Mouse (Mus musculus) embryonic facial prominence, embryonic 12.5 days (tissue): Measurements from ENCODE around the gene Cflar. TPM values are rescaled to one million over a fixed set of nuclear protein-coding genes. Genes with fewer than 3 reads are reported as not detected.
"Not testable (repeated sequence)": the region's sequence is repeated elsewhere in the genome, so short reads cannot be mapped to it uniquely, and the experiment has no call there.

ENCODE experiments used
- ATAC-seq: fragments of 200-750 bp; cut with Nextera tagmentation; 2 replicates; pipeline ENCODE4 v1.8.0; 2017; ENCODE audit not compliant: insufficient number of reproducible peaks, insufficient read depth, low FRiP score, low TSS enrichment
- H3K27ac ChIP-seq: fragments of 300-500 bp; sonication (generic); 2 replicates; pipeline ENCODE4 v1.5.1; 2016; ENCODE audit warnings: mild to moderate bottlenecking
- H3K27me3 ChIP-seq: fragments of 300-500 bp; sonication (generic); 2 replicates; pipeline ENCODE4 v1.6.1; 2016; ENCODE audit warnings: mild to moderate bottlenecking, moderate library complexity
- H3K36me3 ChIP-seq: fragments of 300-500 bp; sonication (generic); 2 replicates; pipeline ENCODE4 v1.6.1; 2016; ENCODE audit warnings: mild to moderate bottlenecking
- H3K4me1 ChIP-seq: fragments of 300-500 bp; sonication (generic); 2 replicates; pipeline ENCODE4 v1.6.1; 2016
- H3K4me2 ChIP-seq: fragments of 300-500 bp; sonication (generic); replicated peaks from 2 replicates; pipeline ENCODE4 v1.6.1; 2016; ENCODE audit warnings: mild to moderate bottlenecking, moderate library complexity
- H3K4me3 ChIP-seq: fragments of 300-500 bp; sonication (generic); 2 replicates; pipeline ENCODE4 v1.5.1; 2016; ENCODE audit warnings: mild to moderate bottlenecking
- H3K9ac ChIP-seq: fragments of 300-500 bp; sonication (generic); 2 replicates; pipeline ENCODE4 v1.6.1; 2016; ENCODE audit warnings: mild to moderate bottlenecking, moderate library complexity
- H3K9me3 ChIP-seq: fragments of 300-500 bp; sonication (generic); 2 replicates; pipeline ENCODE4 v1.6.1; 2016; ENCODE audit warnings: mild to moderate bottlenecking, moderate library complexity
- WGBS: fragments of 180-500 bp; shearing (Covaris S2); methylation state at CpG from one replicate; pipeline ENCODE4 v1.1.7; 2016; 5-methylcytosine and 5-hydroxymethylcytosine counted together
- polyA plus RNA-seq: library from polyadenylated mRNA; unstranded; fragments of >200 nt; fragmentation: Nextera tagmentation; extraction: Ambion mirVana; gene quantifications from 2 replicates; pipeline ENCODE4 v1.2.1, GENCODE M21; 2016

Gene Cflar
- polyA plus RNA-seq, 1 experiment from 2014 or later = 34.9 TPM

DNA sequence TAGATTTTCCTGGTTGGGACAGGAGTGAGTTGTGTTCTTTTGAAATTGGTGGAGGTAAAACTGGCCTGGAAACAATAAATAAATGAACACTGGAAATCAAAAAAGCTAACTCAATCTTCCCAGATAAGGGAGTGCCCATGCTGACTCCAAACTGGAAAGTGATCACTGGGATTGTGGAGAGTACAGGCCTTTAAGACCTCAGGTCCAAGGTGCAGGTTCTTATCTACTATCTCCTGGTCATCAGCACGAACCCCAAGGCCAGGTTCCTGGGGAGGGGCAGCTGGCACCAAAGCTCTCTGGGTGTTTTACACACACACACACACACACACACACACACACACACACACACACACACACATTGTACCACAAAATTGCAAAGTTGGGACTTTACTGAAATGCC, 19.6 kb upstream of the Cflar start:
- H3K27ac ChIP-seq, H3K36me3 ChIP-seq, ATAC-seq, H3K4me1 ChIP-seq, H3K9me3 ChIP-seq, H3K4me2 ChIP-seq, H3K27me3 ChIP-seq, H3K9ac ChIP-seq, H3K4me3 ChIP-seq: not testable (repeated sequence)
- WGBS = 73% methylated on average over 1 of the region's 1 CpGs

DNA sequence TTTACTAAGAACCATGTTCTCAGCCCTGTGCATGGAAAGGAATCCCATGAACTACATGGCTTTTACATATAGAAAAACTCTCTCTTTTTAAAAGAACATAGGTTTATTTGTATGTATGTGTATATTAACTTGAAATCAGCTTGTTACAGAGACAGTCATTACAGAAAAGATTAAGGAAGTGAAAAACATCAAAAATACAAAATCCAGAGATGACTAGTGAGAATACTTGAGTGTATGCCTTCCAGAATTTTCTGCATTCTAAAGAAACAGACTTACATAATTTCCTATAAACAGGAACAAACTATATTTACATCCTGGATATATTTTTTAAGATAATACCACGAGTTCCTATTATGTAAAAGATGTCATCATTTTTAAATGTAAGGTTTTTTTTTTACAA, 17.6 kb upstream of the Cflar start:
- no peak overlapping the region for H3K9ac ChIP-seq
- no peak overlapping the region for H3K27ac ChIP-seq
- no peaks in the 10 kb centered on the region for H3K36me3 ChIP-seq
- no peaks in the 10 kb centered on the region for H3K27me3 ChIP-seq
- no peak for ATAC-seq
- no peak overlapping the region for H3K4me3 ChIP-seq
- no peaks in the 10 kb centered on the region for H3K4me1 ChIP-seq
- 67% methylated on average over 1 of the region's 1 CpGs for WGBS
- no peak overlapping the region for H3K4me2 ChIP-seq
- no peaks in the 10 kb centered on the region for H3K9me3 ChIP-seq

DNA sequence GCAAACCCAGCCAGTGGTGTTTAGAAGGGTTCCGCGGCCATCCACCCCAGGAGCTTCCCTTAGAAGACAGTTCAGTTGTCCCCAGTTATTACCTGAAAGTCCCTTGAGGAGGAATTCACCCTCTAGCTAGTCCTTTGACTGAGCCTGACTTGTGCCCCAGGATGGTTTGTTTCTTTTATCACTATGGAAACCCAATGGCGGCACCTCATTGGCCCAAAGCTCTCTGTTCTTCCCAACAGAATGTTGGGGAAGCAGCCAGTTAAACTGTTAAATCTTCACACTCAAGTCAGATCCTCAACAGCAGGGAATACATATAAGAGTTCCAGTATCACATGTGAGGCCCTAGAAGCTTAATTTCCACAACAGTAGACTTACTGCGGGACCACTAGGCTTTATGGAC, 15.5 kb upstream of the Cflar start, which contains the start of gene Als2cr12:
Gene Als2cr12, minus strand, starts transcription at position 180 of the 400 bp plus-strand sequence.
- WGBS = 87% methylated on average over 4 of the region's 4 CpGs
- H3K4me1 ChIP-seq, H3K9ac ChIP-seq, H3K4me3 ChIP-seq, H3K27ac ChIP-seq, H3K36me3 ChIP-seq, H3K4me2 ChIP-seq, H3K27me3 ChIP-seq, H3K9me3 ChIP-seq, ATAC-seq: not testable (repeated sequence)

DNA sequence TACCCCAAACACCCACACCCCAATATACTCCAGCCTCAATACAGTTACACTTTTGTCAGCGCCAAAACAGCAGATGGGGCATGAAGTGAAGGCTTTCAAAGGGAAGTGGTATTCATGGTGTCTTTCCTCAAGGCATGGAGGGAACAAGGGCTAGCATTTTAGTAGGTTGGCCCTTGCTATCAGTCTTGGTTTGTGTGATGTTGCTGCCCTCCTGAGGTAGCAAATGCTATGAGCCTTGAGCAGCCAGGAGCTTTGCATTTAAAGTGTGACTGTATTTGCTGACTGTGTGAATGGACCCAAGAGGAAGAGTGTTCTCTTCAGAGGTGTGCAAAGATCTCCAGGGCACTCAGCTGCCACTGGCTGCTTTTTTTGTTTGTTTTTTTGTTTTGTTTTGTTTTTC, 13.7 kb upstream of the Cflar start:
- ATAC-seq, H3K27me3 ChIP-seq, H3K4me2 ChIP-seq, H3K9ac ChIP-seq, H3K4me1 ChIP-seq, H3K4me3 ChIP-seq, H3K36me3 ChIP-seq, H3K27ac ChIP-seq, H3K9me3 ChIP-seq: not testable (repeated sequence)
- 55% methylated on average over 1 of the region's 1 CpGs for WGBS

DNA sequence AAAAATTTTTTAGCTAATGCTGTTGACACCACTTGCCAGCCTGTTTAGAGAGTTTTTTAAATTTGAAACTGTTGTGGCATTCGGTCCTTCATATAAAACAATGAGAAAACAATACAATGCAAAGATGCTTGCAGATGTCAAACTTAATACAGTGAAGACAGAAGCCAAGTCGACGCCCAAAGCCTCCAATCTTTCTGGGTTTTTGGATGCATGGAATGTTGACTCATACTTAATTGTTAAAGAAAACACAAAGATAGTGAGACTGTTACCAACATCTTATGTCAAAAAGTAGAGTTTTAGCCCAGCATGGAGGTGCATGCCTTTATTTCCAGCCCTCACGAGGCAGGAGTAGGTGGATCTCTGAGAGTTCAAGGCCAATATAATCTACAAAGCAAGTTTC, 12.5 kb upstream of the Cflar start:
- H3K4me3 ChIP-seq = no peak overlapping the region
- no peak for ATAC-seq
- no peaks in the 10 kb centered on the region for H3K36me3 ChIP-seq
- H3K9ac ChIP-seq = no peak overlapping the region
- H3K9me3 ChIP-seq = no peaks in the 10 kb centered on the region
- H3K4me2 ChIP-seq = no peak overlapping the region
- H3K4me1 ChIP-seq = no peaks in the 10 kb centered on the region
- no peak overlapping the region for H3K27ac ChIP-seq
- 84% methylated on average over 4 of the region's 4 CpGs for WGBS
- H3K27me3 ChIP-seq = no peaks in the 10 kb centered on the region

DNA sequence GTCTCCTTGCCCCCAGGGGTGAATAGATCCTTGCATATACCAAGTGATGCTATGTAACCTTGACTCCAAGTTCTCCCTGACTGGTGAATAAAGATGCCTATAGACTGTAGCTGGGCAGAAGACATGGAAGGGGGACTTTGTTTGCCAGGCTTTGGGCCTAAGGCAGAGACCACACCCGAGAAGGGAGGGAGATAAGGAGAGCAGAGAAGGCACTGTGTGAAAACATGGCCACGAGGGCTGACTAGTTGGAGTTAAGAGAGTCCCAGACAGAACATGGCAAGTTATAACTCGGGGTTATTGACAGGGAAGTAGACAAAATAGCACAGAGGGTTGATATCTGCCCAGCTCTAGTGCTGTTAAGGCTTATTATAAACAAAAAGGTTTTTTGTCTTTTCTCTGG, 11.3 kb upstream of the Cflar start:
- Histone ChIP-seq H3K9ac (no peak overlapping the region), H3K27me3 (no peaks in the 10 kb centered on the region), H3K9me3 (no peaks in the 10 kb centered on the region), H3K4me3 (no peak overlapping the region), H3K4me2 (no peak overlapping the region), H3K27ac (no peak overlapping the region), H3K36me3 (no peaks in the 10 kb centered on the region), H3K4me1 (no peaks in the 10 kb centered on the region)
- ATAC-seq = no peak
- WGBS = 69% methylated on average over 3 of the region's 3 CpGs

DNA sequence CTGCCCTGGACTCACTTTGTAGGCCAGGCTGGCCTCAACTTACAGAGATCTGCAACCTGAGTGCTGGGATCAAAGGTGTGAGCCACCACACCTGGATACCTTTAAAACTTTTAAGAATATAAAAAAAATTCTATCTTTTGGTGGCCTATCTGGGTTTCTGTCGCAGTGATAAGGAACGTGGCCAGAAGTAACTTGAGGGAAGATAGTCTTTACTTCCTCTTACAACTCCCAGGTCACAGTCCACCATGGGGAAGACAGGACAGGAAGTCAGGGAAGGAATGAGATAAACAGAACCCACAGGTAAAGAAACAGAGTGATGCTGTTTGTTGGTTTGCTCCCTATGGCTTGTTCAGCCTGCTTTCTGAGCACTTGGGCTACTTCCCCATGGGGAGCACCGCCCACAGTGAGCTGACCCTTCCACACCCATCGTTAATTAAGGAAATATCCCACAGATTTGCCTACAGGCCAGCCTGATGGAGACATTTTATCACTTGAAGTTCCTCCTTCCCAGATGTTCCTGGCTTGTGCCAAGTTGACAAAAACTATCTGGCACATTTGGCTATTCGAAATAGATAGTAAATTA, 10.6 kb upstream of the Cflar start:
- 79% methylated on average over 5 of the region's 5 CpGs for WGBS
- not testable (repeated sequence) for H3K4me3 ChIP-seq, ATAC-seq, H3K4me2 ChIP-seq, H3K9me3 ChIP-seq, H3K4me1 ChIP-seq, H3K9ac ChIP-seq, H3K27ac ChIP-seq, H3K27me3 ChIP-seq, H3K36me3 ChIP-seq

DNA sequence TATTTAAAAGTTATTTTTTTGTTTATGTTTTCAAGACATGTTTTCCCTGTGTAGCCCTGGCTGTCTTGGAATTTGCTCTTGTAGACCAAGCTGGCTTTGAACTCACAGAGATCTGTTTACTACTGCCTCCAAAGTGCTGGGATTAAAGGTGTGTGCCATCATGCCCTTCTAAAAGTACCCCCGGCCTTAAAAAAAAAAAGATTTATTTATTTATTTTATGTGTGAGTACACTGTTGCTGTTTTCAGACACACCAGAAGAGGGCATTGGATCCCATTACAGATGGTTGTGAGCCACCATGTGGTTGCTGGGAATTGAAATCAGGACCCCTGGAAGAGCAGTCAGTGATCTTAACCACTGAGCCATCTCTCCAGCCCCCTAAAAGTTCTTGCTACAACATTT, 1.3 kb upstream of the Cflar start:
- not testable (repeated sequence) for ATAC-seq, H3K4me3 ChIP-seq, H3K27me3 ChIP-seq, H3K4me2 ChIP-seq, H3K9me3 ChIP-seq, H3K36me3 ChIP-seq, H3K9ac ChIP-seq, H3K4me1 ChIP-seq, H3K27ac ChIP-seq
- WGBS = 91% methylated on average over 1 of the region's 1 CpGs

DNA sequence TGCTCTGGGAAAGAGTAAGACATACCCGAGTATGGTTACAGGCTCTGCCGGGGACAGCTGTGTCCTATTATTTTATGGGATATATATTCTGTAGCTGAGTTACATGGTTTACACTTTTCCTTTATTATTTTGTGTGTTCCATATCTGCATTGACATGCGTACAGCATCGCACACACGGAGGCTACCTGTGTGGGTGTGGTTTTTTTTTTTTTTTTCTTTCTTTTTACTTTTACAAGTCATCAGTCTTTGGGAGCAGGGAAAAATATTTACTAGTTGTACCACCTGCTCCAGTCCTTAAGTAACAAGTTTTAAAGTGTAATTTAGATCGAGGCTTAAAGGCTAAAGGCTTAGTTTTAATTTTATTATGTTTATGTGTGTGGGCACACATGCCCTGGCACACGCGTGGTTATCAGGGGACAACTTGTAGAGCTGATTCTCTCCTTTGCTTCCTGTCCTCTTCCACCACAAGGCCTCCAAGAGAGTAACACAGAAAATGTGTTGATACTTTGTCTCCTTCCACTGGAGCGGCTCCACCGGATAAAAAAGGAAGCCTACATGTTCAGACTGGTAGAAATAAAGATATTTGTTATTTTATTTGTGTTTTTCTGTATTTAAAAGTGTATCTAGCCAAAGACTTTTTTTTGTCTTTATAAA, 470 bp upstream of the Cflar start:
- Histone ChIP-seq H3K4me1 (peaks cover 14% of the 10 kb centered on the region), H3K27ac (peak overlapping the region; percentile 98)

DNA sequence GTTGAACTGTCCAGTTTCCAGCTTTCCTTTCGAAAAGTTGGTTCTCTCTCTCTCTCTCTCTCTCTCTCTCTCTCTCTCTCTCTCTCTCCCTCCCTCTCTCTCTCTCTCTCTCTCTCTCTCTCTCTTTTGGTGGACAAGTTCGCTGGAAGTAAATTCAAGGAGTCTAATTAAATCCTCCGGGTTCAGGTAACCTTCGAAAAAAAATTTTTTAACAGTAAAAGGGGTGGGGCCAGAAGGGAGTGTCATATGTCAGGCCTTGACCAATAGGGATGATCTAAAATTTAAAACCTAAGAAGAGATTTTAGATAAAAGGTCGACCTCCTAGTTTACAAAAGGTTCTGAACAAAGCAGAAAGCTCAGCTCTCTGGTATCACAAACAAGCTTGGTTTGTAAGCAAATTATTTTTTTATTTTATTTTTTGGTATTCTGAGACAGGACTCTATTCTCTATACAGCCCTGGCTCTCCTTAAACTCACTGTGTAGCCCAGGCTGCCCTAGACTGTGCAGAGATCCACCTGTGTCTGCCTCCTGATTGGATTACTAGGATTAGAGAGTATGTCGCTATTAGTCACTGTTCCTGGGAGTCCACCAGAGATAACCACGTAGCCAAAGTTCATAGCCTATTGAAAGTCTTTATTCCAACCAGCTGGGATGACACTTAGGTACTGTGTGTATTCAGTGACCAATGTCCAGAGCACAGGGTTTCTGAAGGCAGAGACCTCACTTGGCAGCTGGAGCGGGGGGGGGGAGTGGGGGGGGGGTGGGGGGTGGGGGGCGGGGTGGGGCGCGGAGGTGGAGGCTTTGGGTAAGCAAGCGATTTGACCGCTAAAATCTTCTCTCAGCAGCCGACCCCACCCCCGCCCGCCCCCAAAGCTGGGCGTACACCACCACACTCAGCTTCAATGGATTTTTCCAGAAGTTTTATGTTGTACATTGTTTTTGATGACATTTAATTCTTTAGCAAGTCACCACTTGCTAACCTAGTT, 1.1 kb downstream of the Cflar start:
- peaks cover 16% of the 10 kb centered on the region for H3K36me3 ChIP-seq
- no peaks in the 10 kb centered on the region for H3K9me3 ChIP-seq
- peaks cover 21% of the 10 kb centered on the region for H3K4me1 ChIP-seq
- H3K9ac ChIP-seq = peak overlapping the region; percentile 76
- no peaks in the 10 kb centered on the region for H3K27me3 ChIP-seq
- H3K27ac ChIP-seq = peak overlapping the region; percentile 98
- peak; percentile 64 for ATAC-seq
- peak overlapping the region; percentile 57 for H3K4me2 ChIP-seq
- peak overlapping the region; percentile 65 for H3K4me3 ChIP-seq
- WGBS = 3% methylated on average over 17 of the region's 17 CpGs

More for the DNA sequence above, 470 bp upstream of the Cflar start:
- ATAC-seq = no peak
- no peaks in the 10 kb centered on the region for H3K9me3 ChIP-seq
- peaks cover 7% of the 10 kb centered on the region; the same call in 1 of the 2 replicates for H3K36me3 ChIP-seq
- no peaks in the 10 kb centered on the region for H3K27me3 ChIP-seq
- peak overlapping the region; percentile 57 for H3K4me2 ChIP-seq
- peak overlapping the region; percentile 65 for H3K4me3 ChIP-seq
- H3K9ac ChIP-seq = peak overlapping the region; percentile 76
- WGBS = 52% methylated on average over 10 of the region's 10 CpGs

DNA sequence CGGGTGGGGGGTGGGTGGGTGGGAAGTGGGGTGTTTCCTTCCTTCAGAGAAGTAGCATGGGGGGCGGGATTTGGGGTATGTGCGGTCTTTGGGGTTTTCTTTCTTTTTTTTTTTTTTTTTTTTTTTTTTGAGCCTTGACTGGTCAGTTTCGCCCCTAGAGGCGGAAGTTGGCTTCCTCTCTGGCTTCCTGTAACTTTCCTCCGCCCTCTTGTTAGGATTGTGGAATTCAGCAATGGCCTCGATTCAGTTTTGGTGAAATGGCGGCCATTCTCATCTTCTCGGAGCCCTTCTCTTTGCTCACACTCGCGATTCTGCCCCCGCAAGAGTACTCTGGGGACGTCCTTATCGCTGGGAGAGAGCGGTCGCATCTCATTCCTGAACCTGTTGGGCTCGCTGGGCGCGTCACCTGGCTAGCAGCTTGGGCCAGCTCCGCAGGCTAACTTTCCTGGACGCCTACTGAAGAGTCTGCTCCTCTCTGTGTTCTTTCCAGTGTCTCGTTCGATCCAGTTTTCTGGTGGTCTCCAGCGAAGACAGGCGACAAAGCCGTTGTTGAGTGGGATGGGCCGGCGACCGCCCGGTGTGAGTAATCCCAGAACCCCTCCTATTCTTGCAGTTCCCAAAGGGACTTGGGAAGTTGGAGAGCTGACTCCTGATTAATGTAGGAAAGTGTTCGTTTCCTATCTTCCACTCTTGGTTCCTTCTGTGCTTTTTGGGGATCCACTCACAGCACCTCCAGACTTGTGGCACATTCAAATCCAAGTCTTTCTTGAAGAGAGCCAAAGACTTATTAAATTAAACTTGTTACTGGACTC, 2.0 kb downstream of the Cflar start:
- Histone ChIP-seq H3K27ac (peak overlapping the region; percentile 98), H3K9me3 (no peaks in the 10 kb centered on the region), H3K36me3 (peaks cover 22% of the 10 kb centered on the region), H3K27me3 (no peaks in the 10 kb centered on the region), H3K4me1 (peaks cover 21% of the 10 kb centered on the region), H3K4me3 (peak overlapping the region; percentile 65), H3K9ac (peak overlapping the region; percentile 78), H3K4me2 (peak overlapping the region; percentile 57)
- 0 out of 2 replicates have a peak, but pooled peaks have one; percentile 4 for ATAC-seq
- WGBS = 4% methylated on average over 29 of the region's 31 CpGs
